Mouse (Mus musculus) liver, adult 2 months (tissue): ENCODE measurements around the gene Taok3. TPM values are rescaled to one million over a fixed set of nuclear protein-coding genes. Genes with fewer than 3 reads are reported as not detected.

Experiments
- DNase-seq: peaks from one replicate; pipeline ENCODE4 v3.0.0-alpha.2; 2011; ENCODE audit warnings: low read depth, low spot score; ENCODE audit errors: extremely low read depth
- H3K27ac ChIP-seq: fragments of 200-500 bp; replicated peaks from 2 replicates; pipeline ENCODE4 v1.5.1; 2012; ENCODE audit warnings: low read depth, mild to moderate bottlenecking, control low read depth, inconsistent platforms, low read length; ENCODE audit not compliant: insufficient read depth
- H3K27me3 ChIP-seq: fragments of 200-500 bp; 2 replicates; pipeline ENCODE4 v1.6.1; 2012; ENCODE audit warnings: mild to moderate bottlenecking, moderate library complexity, low read length, inconsistent platforms; ENCODE audit not compliant: control insufficient read depth, insufficient read depth
- H3K36me3 ChIP-seq: fragments of 200-500 bp; 2 replicates; pipeline ENCODE4 v1.6.1; 2012; ENCODE audit warnings: low read length, inconsistent platforms; ENCODE audit not compliant: control insufficient read depth, insufficient read depth
- H3K4me1 ChIP-seq: fragments of 200-500 bp; 2 replicates; pipeline ENCODE4 v1.6.1; 2011; ENCODE audit warnings: low read length; ENCODE audit not compliant: control insufficient read depth, insufficient read depth
- H3K4me3 ChIP-seq: fragments of 200-500 bp; 2 replicates; pipeline ENCODE4 v1.5.1; 2011; ENCODE audit warnings: low read depth, mild to moderate bottlenecking, control low read depth, low read length, moderate library complexity; ENCODE audit not compliant: insufficient read depth
- H3K79me2 ChIP-seq: fragments of 200-500 bp; 2 replicates; pipeline ENCODE4 v1.6.1; 2012; ENCODE audit warnings: inconsistent platforms, mild to moderate bottlenecking, low read length, moderate library complexity; ENCODE audit not compliant: control insufficient read depth, insufficient read depth
- H3K9ac ChIP-seq: fragments of 200-500 bp; 2 replicates; pipeline ENCODE4 v1.6.1; 2012; ENCODE audit warnings: low read depth, mild to moderate bottlenecking, control low read depth, inconsistent platforms, low read length
- CTCF ChIP-seq: fragments of 200-500 bp; IDR thresholded peaks from 2 replicates; pipeline ENCODE4 v1.5.1; 2011; ENCODE audit warnings: low read depth, low read length, control low read depth
- POLR2A ChIP-seq: fragments of 200-500 bp; IDR thresholded peaks from 2 replicates; pipeline ENCODE4 v1.6.1; 2011; ENCODE audit warnings: low read length, control low read depth; ENCODE audit not compliant: insufficient read depth; ENCODE audit errors: extremely low read depth
- WGBS: fragments of 180-500 bp; shearing (Covaris S2); methylation state at CpG from one replicate; pipeline ENCODE4 v1.1.7; 2018; 5-methylcytosine and 5-hydroxymethylcytosine counted together
- polyA plus RNA-seq: library from polyadenylated mRNA; depleted of rRNA; stranded (reverse); fragments of >200 nt; gene quantifications from 2 replicates; pipeline ENCODE4 v1.2.3, GENCODE M21; 2012
- total RNA-seq: library from RNA; depleted of rRNA; stranded (reverse); fragments of >200 nt; gene quantifications from 2 replicates; pipeline ENCODE4 v1.2.3, GENCODE M21; 2014

The Taok3 gene
- total and polyA plus RNA-seq, 2 experiments, result 16.2 to 23.0 TPM

GRCm38 (mm10) chr5:117147187-117148095, 27.5 kb downstream of the Taok3 start:
- WGBS, result 94% methylated on average over 16 of the region's 16 CpGs
- peaks cover 51% of the 10 kb centered on the region for H3K79me2 ChIP-seq
- H3K9ac ChIP-seq, result no peak overlapping the region
- no peaks in the 10 kb centered on the region for H3K27me3 ChIP-seq
- no peak overlapping the region for H3K4me3 ChIP-seq
- H3K36me3 ChIP-seq, result peaks cover 9% of the 10 kb centered on the region; the same call in 1 of the 2 replicates
- H3K27ac ChIP-seq, result no peak overlapping the region
- TF ChIP-seq POLR2A (no peak), CTCF (peak; percentile 42; the same call in 1 of the 2 replicates)
- no peak for DNase-seq
- peaks cover 15% of the 10 kb centered on the region for H3K4me1 ChIP-seq

GRCm38 (mm10) chr5:117149054-117149942, 29.4 kb downstream of the Taok3 start:
- Histone ChIP-seq H3K27ac (no peak overlapping the region), H3K4me3 (no peak overlapping the region), H3K36me3 (peaks cover 14% of the 10 kb centered on the region; the same call in 1 of the 2 replicates), H3K9ac (no peak overlapping the region), H3K79me2 (peaks cover 60% of the 10 kb centered on the region), H3K27me3 (no peaks in the 10 kb centered on the region), H3K4me1 (peaks cover 3% of the 10 kb centered on the region; the same call in 1 of the 2 replicates)
- no peak for DNase-seq
- no peak for TF ChIP-seq CTCF
- no peak for TF ChIP-seq POLR2A
- WGBS, result 80% methylated on average over 16 of the region's 16 CpGs

GRCm38 (mm10) chr5:117150068-117150467, 30.1 kb downstream of the Taok3 start:
- 84% methylated on average over 5 of the region's 5 CpGs for WGBS
- Histone ChIP-seq H3K4me1 (no peaks in the 10 kb centered on the region), H3K27me3 (no peaks in the 10 kb centered on the region), H3K36me3 (peaks cover 16% of the 10 kb centered on the region; the same call in 1 of the 2 replicates), H3K9ac (no peak overlapping the region), H3K27ac (no peak overlapping the region), H3K79me2 (peaks cover 60% of the 10 kb centered on the region), H3K4me3 (no peak overlapping the region)
- no peak for TF ChIP-seq CTCF
- DNase-seq, result no peak

- H3K4me3 ChIP-seq, result no peak overlapping the region
- no peaks in the 10 kb centered on the region for H3K27me3 ChIP-seq
- TF ChIP-seq CTCF (0 out of 2 replicates have a peak, but pooled peaks have one; percentile 9), POLR2A (no peak)
- H3K4me1 ChIP-seq, result peaks cover 3% of the 10 kb centered on the region
- no peak for DNase-seq
- peaks cover 16% of the 10 kb centered on the region; the same call in 1 of the 2 replicates for H3K36me3 ChIP-seq
- no peak overlapping the region for H3K27ac ChIP-seq
- no peak overlapping the region for H3K9ac ChIP-seq
- peaks cover 44% of the 10 kb centered on the region for H3K79me2 ChIP-seq
These were observed 33.0 kb downstream of the Taok3 start for GRCm38 (mm10) chr5:117152944-117153343.

- H3K4me3 ChIP-seq, result no peak overlapping the region
- H3K36me3 ChIP-seq, result peaks cover 16% of the 10 kb centered on the region; the same call in 1 of the 2 replicates
- peaks cover 39% of the 10 kb centered on the region for H3K79me2 ChIP-seq
- WGBS, result 67% methylated on average over 15 of the region's 15 CpGs
- H3K27ac ChIP-seq, result no peak overlapping the region
- DNase-seq, result peak; percentile 58
- peaks cover 4% of the 10 kb centered on the region for H3K4me1 ChIP-seq
- H3K9ac ChIP-seq, result no peak overlapping the region
- no peak for TF ChIP-seq CTCF
- TF ChIP-seq POLR2A, result no peak
- no peaks in the 10 kb centered on the region for H3K27me3 ChIP-seq
These were observed 33.7 kb downstream of the Taok3 start for GRCm38 (mm10) chr5:117153527-117154091.
